Mouse (Mus musculus) adrenal gland, adult 18-20 months (tissue): ENCODE data around the gene Cntnap2. TPM values are rescaled to one million over a fixed set of nuclear protein-coding genes. Genes with fewer than 3 reads are reported as not detected.
"Not testable (repeated sequence)": the region's sequence is repeated elsewhere in the genome, so short reads cannot be mapped to it uniquely, and the experiment has no call there.

Source experiments
- DNase-seq, 2 experiments: peaks; one replicate each; pipeline ENCODE4 v3.0.0; 2021 to 2022; ENCODE audit warnings: low spot score in 2 of 2
- total RNA-seq, 2 experiments: library from RNA; stranded (reverse); gene quantifications; 1 replicate in 1 of 2; 2 replicates in 1 of 2; pipeline ENCODE4 v1.2.3; 2021

Cntnap2 gene
- total RNA-seq, 2 experiments from 2014 or later: 1.5 to 2.0 TPM

GRCm38 (mm10) chr6:47286247-47286967, 2227.2 kb downstream of the Cntnap2 start:
- DNase-seq: not testable (repeated sequence)

- DNase-seq: no peak
Measured at GRCm38 (mm10) chr6:47287722-47288121, 2228.6 kb downstream of the Cntnap2 start.

DNA sequence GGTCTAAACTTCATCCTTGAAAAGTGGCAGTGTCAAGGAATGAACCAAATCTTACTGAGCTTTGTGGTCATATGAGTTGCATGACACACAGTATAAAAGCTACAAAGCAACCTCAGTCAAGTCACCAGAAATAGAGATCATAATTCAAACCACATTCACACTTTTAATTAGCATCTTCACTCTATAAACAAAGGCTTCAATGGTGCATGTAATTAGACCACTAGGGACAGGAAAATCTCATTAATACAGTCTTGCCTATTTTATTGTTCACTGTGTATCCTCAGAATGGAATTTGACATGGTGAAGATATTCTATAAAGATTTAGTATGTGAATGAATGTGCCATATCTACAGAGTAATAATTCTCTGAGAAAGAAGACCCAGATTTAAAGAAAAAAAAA, 2232.8 kb downstream of the Cntnap2 start:
- DNase-seq: no peak

DNA sequence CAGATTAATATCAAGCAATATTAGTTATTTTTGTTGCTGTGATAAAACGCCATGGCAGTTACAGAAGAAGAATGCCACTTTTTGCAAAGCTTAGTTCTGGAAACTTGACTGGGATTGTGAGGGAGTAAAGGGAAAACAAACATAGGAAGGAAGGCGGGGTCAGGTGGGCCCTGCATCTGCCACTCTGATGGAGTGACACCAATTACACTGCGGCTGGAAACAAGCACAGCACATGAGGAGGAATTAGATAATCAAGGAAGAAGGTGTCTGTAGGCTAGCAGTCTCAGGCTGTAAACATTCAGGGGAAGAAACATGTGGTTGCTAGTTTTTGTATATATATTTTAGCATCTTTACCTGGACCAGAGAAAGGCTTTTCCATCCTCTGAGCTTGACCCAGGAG, 2233.3 kb downstream of the Cntnap2 start:
- DNase-seq: no peak

- no peak for DNase-seq
Measured at GRCm38 (mm10) chr6:47294433-47294832, 2235.3 kb downstream of the Cntnap2 start.

DNA sequence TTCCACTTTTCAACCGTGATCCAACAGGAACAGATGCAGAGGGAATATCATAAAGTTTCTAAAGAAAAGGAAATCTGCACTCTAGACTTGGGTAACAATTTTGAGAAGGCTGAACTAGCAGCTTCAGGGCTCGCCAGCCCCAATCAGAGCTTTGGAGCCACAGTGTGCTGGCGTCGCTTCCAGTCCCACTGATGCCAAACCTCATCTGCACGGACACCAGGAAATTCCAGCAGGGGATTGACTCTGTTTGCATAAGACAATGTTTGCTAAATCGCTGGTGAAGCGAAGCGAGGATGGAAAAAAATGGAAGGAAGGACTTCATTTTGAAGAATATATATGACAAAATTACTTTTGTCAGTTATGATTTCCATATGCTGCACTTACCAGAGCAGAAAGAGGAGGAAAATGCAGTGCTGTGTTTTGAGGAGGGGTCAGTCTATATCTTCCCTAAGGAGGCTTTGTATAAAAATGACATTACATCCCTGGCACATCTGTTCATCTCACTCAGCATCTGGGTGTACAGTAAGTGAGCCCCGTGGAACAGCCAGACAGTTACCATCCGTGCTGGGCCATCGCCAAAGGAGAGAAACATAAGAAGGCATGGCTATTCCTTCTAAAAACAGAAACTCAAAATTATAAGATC, 2245.8 kb downstream of the Cntnap2 start:
- no peak for DNase-seq

DNA sequence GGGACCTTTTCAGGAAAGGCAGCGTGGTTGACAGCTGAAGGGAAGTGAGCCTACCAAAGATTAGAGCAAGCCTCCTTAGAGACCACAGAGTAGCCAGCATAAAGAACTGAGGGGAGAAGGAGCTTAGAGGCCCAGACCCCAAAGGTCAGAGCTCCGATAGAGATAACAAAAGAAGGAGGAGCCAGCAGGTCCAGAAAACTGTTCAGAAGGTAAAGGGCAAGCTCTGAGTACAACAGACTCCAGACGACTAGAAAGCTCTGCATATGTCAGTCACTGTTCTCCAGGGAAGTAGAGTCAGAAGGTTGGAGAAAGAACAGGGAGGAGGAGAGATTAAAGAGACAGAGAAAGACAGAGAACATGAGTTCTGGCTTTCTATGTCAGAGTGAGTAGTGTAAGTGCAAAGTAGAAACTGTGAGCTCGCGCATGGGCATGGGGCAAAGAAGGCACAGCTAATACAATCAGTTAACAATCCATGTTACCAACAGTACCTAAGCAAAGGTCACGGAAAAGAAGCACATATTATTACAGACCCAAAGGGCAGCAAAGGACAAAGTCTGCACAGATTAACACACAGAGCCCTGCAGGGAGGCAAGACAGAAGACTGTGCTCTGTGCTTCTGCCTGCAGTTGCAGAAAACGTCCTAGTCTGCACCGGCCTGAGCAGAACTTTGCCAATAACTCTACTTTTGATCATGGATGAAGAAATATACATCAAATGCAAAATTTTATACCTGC, 2247.1 kb downstream of the Cntnap2 start:
- DNase-seq: no peak

- no peak for DNase-seq
Measured at GRCm38 (mm10) chr6:47306954-47307353, 2247.8 kb downstream of the Cntnap2 start.

- no peak for DNase-seq
Measured at GRCm38 (mm10) chr6:47314507-47315334, 2255.6 kb downstream of the Cntnap2 start.

- no peak for DNase-seq
Measured at GRCm38 (mm10) chr6:47315454-47315853, 2256.3 kb downstream of the Cntnap2 start.

DNA sequence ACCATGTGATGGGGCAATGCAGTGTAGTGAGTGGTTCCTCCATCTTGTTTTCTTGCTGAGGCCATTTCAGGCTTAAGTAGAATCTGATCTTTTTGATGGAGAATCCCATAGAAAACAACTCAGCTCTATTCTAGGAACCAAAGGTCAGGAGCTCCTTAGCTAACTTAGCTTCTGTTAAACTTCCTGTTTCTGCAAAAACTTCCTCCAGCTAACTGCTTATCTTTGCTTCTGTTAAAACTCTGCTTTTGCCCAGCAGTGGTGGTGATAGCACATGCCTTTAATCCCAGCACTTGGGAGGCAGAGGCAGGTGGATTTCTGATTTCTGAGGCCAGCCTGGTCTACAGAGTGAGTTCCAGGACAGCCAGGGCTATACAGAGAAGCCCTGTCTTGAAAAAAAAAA, 2258.1 kb downstream of the Cntnap2 start:
- DNase-seq: no peak

- no peak for DNase-seq
Measured at GRCm38 (mm10) chr6:47318705-47319104, 2259.5 kb downstream of the Cntnap2 start.

GRCm38 (mm10) chr6:47319309-47319983, 2260.3 kb downstream of the Cntnap2 start:
- no peak for DNase-seq

DNA sequence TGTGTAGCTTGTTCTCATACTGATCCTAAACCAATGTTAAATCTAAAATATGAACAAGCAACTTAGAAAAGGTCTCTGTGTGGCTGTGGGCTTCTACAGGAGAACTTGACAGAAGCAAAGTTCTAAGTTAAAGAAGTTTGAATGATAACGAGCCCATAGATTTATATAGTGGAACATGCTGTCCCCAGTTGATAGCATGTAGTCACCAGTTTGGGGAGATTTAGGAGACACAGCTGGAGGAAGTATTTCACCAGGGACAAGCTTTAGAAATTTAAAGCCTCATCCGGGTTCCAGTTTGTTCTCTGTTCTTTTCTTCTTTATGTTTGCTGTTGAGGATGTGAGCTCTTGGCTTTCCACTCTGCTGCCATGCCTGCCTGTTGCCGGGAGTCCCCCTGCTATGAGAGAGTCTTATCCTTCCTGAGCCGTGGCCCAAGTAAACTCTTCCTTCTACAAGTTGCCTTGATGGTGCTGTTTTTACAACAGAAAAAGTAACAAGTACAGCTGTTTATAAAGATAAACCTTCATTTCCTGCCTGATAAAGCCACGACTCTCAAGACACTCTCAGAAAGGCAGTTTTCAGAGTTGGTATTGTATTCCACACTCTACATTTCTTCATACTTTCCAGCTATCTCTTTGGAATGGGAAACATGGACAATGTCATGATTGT, 2264.1 kb downstream of the Cntnap2 start:
- DNase-seq: no peak

DNA sequence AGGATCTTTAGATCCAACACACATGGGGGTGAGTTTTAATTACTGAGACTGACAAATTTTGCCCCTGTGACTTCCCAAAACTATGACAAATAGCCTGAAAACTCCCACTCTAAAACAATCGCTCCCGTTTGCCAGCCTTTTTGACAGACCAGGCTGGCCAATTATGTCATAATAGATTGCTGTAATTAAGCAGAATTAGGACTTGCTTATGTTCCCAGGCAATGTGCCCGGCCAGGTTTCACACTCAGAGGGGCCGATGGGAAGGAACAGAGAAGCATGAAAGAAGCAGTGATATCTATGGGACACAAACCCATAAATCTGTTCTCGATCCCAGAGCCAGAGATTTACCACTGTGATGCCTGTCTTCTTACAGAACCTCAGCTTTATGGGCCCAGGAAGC, 2264.7 kb downstream of the Cntnap2 start:
- no peak for DNase-seq

GRCm38 (mm10) chr6:47328281-47328680, 2269.1 kb downstream of the Cntnap2 start:
- DNase-seq: no peak

- no peak for DNase-seq
Measured at GRCm38 (mm10) chr6:47329212-47329611, 2270.1 kb downstream of the Cntnap2 start.

DNA sequence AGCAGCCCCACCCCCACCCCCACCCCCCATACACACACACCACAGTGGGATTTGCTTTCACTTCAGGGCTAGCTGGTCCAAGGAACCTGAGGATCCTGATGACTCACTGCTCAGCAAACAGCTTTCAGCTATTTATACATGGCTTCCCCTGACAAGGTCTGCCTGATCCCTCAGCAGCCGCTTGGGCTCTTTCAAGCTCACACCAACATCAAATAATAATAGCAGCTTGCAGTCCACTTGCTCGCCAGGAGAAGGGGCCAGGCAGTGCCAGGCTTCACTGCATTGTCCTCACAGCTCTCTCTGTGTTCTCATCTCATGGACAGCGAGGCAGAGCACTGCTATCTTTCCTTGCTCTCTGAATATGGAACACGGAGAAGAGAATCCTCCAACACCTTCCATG, 2273.9 kb downstream of the Cntnap2 start:
- no peak for DNase-seq

DNA sequence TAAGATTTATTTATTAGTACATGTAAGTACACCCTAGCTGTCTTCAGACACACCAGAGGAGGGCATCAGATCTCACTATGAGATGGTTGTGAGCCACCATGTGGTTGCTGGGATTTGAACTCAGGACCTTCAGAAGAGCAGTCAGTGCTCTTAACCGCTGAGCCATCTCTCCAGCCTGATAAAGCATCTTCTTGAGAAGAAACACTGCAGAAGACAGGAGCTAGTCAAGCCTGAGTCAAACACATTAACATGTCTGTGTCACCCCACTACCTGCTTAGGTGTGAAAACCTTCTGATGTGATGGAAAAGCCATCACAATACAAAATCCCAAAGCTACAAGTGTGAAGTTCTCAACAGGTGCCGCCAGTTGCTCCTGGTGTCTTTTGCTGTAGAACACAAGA, 2275.2 kb downstream of the Cntnap2 start:
- DNase-seq: no peak

DNA sequence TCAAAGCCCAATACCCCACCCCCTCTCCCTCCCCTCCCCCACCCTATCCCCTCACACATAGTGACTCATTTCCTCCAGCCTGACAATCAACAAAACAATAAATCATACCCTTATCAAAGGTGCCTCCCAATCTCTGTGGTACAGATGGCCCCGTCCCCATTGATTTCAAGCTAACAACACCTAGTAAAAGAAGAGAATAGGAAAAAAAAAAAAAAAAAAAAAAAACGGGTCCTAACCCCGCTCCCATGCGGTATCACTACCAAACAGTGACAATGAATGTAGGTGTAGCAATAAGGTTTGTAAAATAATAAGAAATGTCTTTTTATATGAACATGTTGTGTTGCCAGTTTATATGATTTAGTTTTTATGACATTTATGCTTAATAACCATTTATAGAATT, 2278.1 kb downstream of the Cntnap2 start:
- DNase-seq: no peak
